Mouse (Mus musculus) G1E (cell line): Measurements from ENCODE around the gene Tnik. TPM values are rescaled to one million over a fixed set of nuclear protein-coding genes. Genes with fewer than 3 reads are reported as not detected.

Source experiments
- ATAC-seq: 2 replicates; pipeline ENCODE4 v1.8.0; 2016; ENCODE audit warnings: mild to moderate bottlenecking; ENCODE audit not compliant: insufficient number of reproducible peaks, poor library complexity, low FRiP score, severe bottlenecking; ENCODE audit errors: extremely low read depth
- DNase-seq: peaks from one replicate; pipeline ENCODE4 v3.0.0; 2012; ENCODE audit warnings: low spot score
- H3K27me3 ChIP-seq: 2 replicates; pipeline ENCODE4 v1.6.1; 2012; ENCODE audit warnings: mild to moderate bottlenecking, low read length, inconsistent platforms; ENCODE audit not compliant: insufficient read depth
- H3K36me3 ChIP-seq: replicated peaks from 2 replicates; pipeline ENCODE3; 2012; ENCODE audit warnings: mild to moderate bottlenecking, inconsistent platforms
- H3K4me1 ChIP-seq: 2 replicates; pipeline ENCODE4 v1.6.1; 2012; ENCODE audit warnings: low read depth, low read length, inconsistent platforms, mixed read lengths; ENCODE audit not compliant: insufficient read depth
- H3K4me3 ChIP-seq: 2 replicates; pipeline ENCODE4 v1.5.1; 2012; ENCODE audit warnings: low read depth, mild to moderate bottlenecking, inconsistent platforms, low read length, moderate library complexity, mixed read lengths
- H3K9me3 ChIP-seq: replicated peaks from 2 replicates; pipeline ENCODE4 v1.6.1; 2012; ENCODE audit warnings: inconsistent platforms
- CTCF ChIP-seq: IDR thresholded peaks from 2 replicates; pipeline ENCODE4 v1.5.1; 2012; ENCODE audit warnings: low read depth, low read length, inconsistent platforms, mixed read lengths
- GATA1 ChIP-seq: IDR thresholded peaks from 2 replicates; pipeline ENCODE4 v1.6.1; 2012; ENCODE audit warnings: borderline replicate concordance, low read length, inconsistent platforms, mixed read lengths
- GATA2 ChIP-seq: IDR thresholded peaks from 2 replicates; pipeline ENCODE4 v1.6.1; 2012; ENCODE audit warnings: low read depth, low read length, inconsistent platforms, borderline replicate concordance
- POLR2AphosphoS5 ChIP-seq: IDR thresholded peaks from 2 replicates; pipeline ENCODE4 v1.6.1; 2012; ENCODE audit warnings: low read depth, low read length, inconsistent platforms; ENCODE audit not compliant: insufficient replicate concordance
- TAL1 ChIP-seq: conservative IDR thresholded peaks from 2 replicates; pipeline ENCODE4 v1.6.1; 2012; ENCODE audit warnings: low read depth, low read length, inconsistent platforms, mixed read lengths
- polyA plus RNA-seq: library from polyadenylated mRNA; stranded (reverse); fragments of >175 nt; gene quantifications from 2 replicates; pipeline ENCODE4 v1.2.3, GENCODE M21; 2012
- total RNA-seq, 2 experiments: library from RNA; stranded (forward) in 1 of 2; stranded (reverse) in 1 of 2; fragments of 200-1000 nt in 1 of 2; fragments of >200 nt in 1 of 2; fragmentation: Nextera tagmentation in 1 of 2; gene quantifications; 2 replicates each; pipeline ENCODE4 v1.2.3; 2014 to 2017

The Tnik gene
- total and polyA plus RNA-seq, 3 experiments, result 0.69 to 4.6 (median 1.1) TPM

- Histone ChIP-seq H3K36me3 (peaks cover 14% of the 10 kb centered on the region), H3K27me3 (no peaks in the 10 kb centered on the region), H3K9me3 (no peaks in the 10 kb centered on the region), H3K4me1 (peaks cover 30% of the 10 kb centered on the region), H3K4me3 (no peak overlapping the region)
- ATAC-seq (no peak), DNase-seq (no peak)
- no peak for TF ChIP-seq GATA1
- no peak for TF ChIP-seq CTCF
- no peak for TF ChIP-seq POLR2AphosphoS5
Measured at GRCm38 (mm10) chr3:28721218-28721617, 458.2 kb downstream of the Tnik start.

- Histone ChIP-seq H3K9me3 (no peaks in the 10 kb centered on the region), H3K27me3 (no peaks in the 10 kb centered on the region), H3K36me3 (peaks cover 21% of the 10 kb centered on the region), H3K4me1 (peaks cover 26% of the 10 kb centered on the region), H3K4me3 (no peak overlapping the region)
- TF ChIP-seq GATA1 (no peak), POLR2AphosphoS5 (no peak), CTCF (no peak), TAL1 (no peak), GATA2 (no peak)
- DNase-seq, result peak; percentile 5
- peak; percentile 82 for ATAC-seq
Measured at GRCm38 (mm10) chr3:28721838-28722237, 458.8 kb downstream of the Tnik start.

- H3K36me3 ChIP-seq, result peaks cover 26% of the 10 kb centered on the region
- H3K4me3 ChIP-seq, result no peak overlapping the region
- TF ChIP-seq POLR2AphosphoS5, result no peak
- TF ChIP-seq GATA1, result no peak
- TF ChIP-seq GATA2, result no peak
- TF ChIP-seq TAL1, result no peak
- no peak for TF ChIP-seq CTCF
- DNase-seq, result no peak
- H3K9me3 ChIP-seq, result no peaks in the 10 kb centered on the region
- ATAC-seq, result no peak
- H3K27me3 ChIP-seq, result no peaks in the 10 kb centered on the region
- H3K4me1 ChIP-seq, result peaks cover 21% of the 10 kb centered on the region
Measured at GRCm38 (mm10) chr3:28722531-28722930, 459.5 kb downstream of the Tnik start.

GRCm38 (mm10) chr3:28723534-28723933, 460.5 kb downstream of the Tnik start:
- Histone ChIP-seq H3K4me1 (peaks cover 18% of the 10 kb centered on the region), H3K36me3 (peaks cover 22% of the 10 kb centered on the region), H3K9me3 (no peaks in the 10 kb centered on the region), H3K27me3 (no peaks in the 10 kb centered on the region), H3K4me3 (no peak overlapping the region)
- no peak for DNase-seq
- no peak for TF ChIP-seq CTCF
- TF ChIP-seq POLR2AphosphoS5, result no peak
- no peak for TF ChIP-seq TAL1
- TF ChIP-seq GATA2, result no peak
- no peak for TF ChIP-seq GATA1
- no peak for ATAC-seq

GRCm38 (mm10) chr3:28725203-28725602, 462.2 kb downstream of the Tnik start:
- no peak for TF ChIP-seq GATA2
- no peak for TF ChIP-seq CTCF
- TF ChIP-seq GATA1, result no peak
- TF ChIP-seq TAL1, result no peak
- TF ChIP-seq POLR2AphosphoS5, result no peak
- Histone ChIP-seq H3K4me1 (peaks cover 18% of the 10 kb centered on the region), H3K36me3 (peaks cover 19% of the 10 kb centered on the region), H3K9me3 (no peaks in the 10 kb centered on the region), H3K4me3 (no peak overlapping the region), H3K27me3 (no peaks in the 10 kb centered on the region)
- ATAC-seq (no peak), DNase-seq (no peak)
